Mouse (Mus musculus) left cerebral cortex, adult 18-20 months (tissue): ENCODE data around the gene Magi3. TPM values are rescaled to one million over a fixed set of nuclear protein-coding genes. Genes with fewer than 3 reads are reported as not detected.

ENCODE experiments used
- DNase-seq, 2 experiments: peaks; one replicate each; pipeline ENCODE4 v3.0.0; 2021 to 2022; ENCODE audit warnings: low spot score in 2 of 2, mixed read lengths in 1 of 2
- total RNA-seq, 2 experiments: library from RNA; stranded (reverse); gene quantifications; 2 replicates each; pipeline ENCODE4 v1.2.3; 2021

The Magi3 gene
- total RNA-seq, 2 experiments from 2014 or later, result 50.3 to 50.4 TPM

GRCm38 (mm10) chr3:104059001-104059622 is 161.1 kb downstream of the Magi3 start:
- peak; percentile 26 to 54 for DNase-seq

GRCm38 (mm10) chr3:104032747-104033146 is 187.4 kb downstream of the Magi3 start:
- DNase-seq, result no peak

- DNase-seq, result no peak
Observed at GRCm38 (mm10) chr3:104032086-104032485, 188.1 kb downstream of the Magi3 start.

- DNase-seq, result no peak
Observed at GRCm38 (mm10) chr3:104026938-104027337, 193.2 kb downstream of the Magi3 start.

GRCm38 (mm10) chr3:104020101-104020500 is 200.1 kb downstream of the Magi3 start:
- DNase-seq, result no peak

GRCm38 (mm10) chr3:104019453-104019852 is 200.7 kb downstream of the Magi3 start:
- DNase-seq, result no peak

- no peak for DNase-seq
Observed at GRCm38 (mm10) chr3:104017931-104018330, 202.2 kb downstream of the Magi3 start.

- no peak for DNase-seq
Observed at GRCm38 (mm10) chr3:104011972-104012371, 208.2 kb downstream of the Magi3 start.

GRCm38 (mm10) chr3:104009924-104010662 is 210.1 kb downstream of the Magi3 start:
- DNase-seq, result no peak

GRCm38 (mm10) chr3:104007479-104007878 is 212.7 kb downstream of the Magi3 start:
- peak in 1 of 2 experiments; percentile 42 for DNase-seq

- DNase-seq, result no peak
Observed at GRCm38 (mm10) chr3:104006896-104007466, 213.2 kb downstream of the Magi3 start.

- DNase-seq, result no peak
Observed at GRCm38 (mm10) chr3:103998724-103999123, 221.4 kb downstream of the Magi3 start.

GRCm38 (mm10) chr3:103991271-103991670 is 228.9 kb downstream of the Magi3 start:
- no peak for DNase-seq

GRCm38 (mm10) chr3:103989352-103989751 is 230.8 kb downstream of the Magi3 start:
- DNase-seq, result no peak

GRCm38 (mm10) chr3:103987831-103988432 is 232.2 kb downstream of the Magi3 start:
- no peak for DNase-seq

- no peak for DNase-seq
Observed at GRCm38 (mm10) chr3:103985194-103985593, 235.0 kb downstream of the Magi3 start.

- no peak for DNase-seq
Observed at GRCm38 (mm10) chr3:103984556-103984955, 235.6 kb downstream of the Magi3 start.

GRCm38 (mm10) chr3:103971157-103971556 is 249.0 kb downstream of the Magi3 start:
- DNase-seq, result no peak

GRCm38 (mm10) chr3:103968701-103969100 is 251.5 kb downstream of the Magi3 start:
- peak; percentile 44 to 67 for DNase-seq

- peak; percentile 77 to 87 for DNase-seq
Observed at GRCm38 (mm10) chr3:103967861-103968691, 252.1 kb downstream of the Magi3 start, which contains the start of gene Phtf1. Gene Phtf1, plus strand, starts transcription at chr3:103968110.

GRCm38 (mm10) chr3:103967231-103967630 is 252.9 kb downstream of the Magi3 start:
- DNase-seq, result no peak
